Mouse (Mus musculus): ENCODE measurements around the gene Ebf1.

GRCm38 (mm10) chr11:44634552-44635193, 17.6 kb downstream of the Ebf1 start:
- TF ChIP-seq CTCF (IDR thresholded peaks at IDR 0.05; ENCODE audit: low read depth, low read length) (no peak), POLR2A (IDR thresholded peaks at IDR 0.05; ENCODE audit: insufficient read depth, low read length) (no peak)
